Mouse (Mus musculus): ENCODE measurements at regions not wholly inside any gene's neighbourhood (a gene's known extent, or its start where the extent isn't known, plus 50 kb on each side); places are given as distances from the start of the nearest gene placed in this dataset.
"Not testable (repeated sequence)": the region's sequence is repeated elsewhere in the genome, so short reads cannot be mapped to it uniquely, and the experiment has no call there.

- DNase-seq: no peak
- intact Hi-C loops (cut with DNase I): no loop called here
These were observed 172.8 kb upstream of the Slc25a13 start for GRCm38 (mm10) chr6:6389454-6390445.

GRCm38 (mm10) chr6:6388835-6389440 is 172.0 kb upstream of the Slc25a13 start:
- intact Hi-C loops (cut with DNase I): no loop called here
- no peak for DNase-seq

- intact Hi-C loops (cut with DNase I): no loop called here
These were observed 170.6 kb upstream of the Slc25a13 start for GRCm38 (mm10) chr6:6387571-6387970.

DNA sequence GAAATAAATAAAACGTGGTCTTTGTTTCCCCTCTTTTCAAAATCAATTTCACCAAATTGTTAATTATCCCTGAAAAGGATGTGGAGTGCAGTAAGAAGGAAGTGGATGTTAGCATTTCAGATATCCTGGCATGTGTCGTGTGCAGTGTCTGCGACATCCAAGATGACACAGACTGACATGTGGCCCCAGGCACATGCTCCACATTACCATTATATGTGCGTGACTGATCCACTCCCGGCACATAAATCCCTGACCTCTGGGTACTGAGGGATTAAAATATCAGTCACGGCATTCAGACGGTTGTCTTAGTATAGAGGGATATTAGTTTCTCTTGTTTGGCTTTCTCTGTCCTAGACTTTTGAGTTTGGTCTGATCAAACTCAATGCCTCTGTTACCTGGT is 168.0 kb upstream of the Slc25a13 start:
- intact Hi-C loops (cut with DNase I): no loop called here
- DNase-seq: no peak

More at GRCm38 (mm10) chr6:6387571-6387970, 170.6 kb upstream of the Slc25a13 start:
- no peak for DNase-seq

- intact Hi-C loops (cut with DNase I): no loop called here
These were observed 167.5 kb upstream of the Slc25a13 start for GRCm38 (mm10) chr6:6384441-6384840.

DNA sequence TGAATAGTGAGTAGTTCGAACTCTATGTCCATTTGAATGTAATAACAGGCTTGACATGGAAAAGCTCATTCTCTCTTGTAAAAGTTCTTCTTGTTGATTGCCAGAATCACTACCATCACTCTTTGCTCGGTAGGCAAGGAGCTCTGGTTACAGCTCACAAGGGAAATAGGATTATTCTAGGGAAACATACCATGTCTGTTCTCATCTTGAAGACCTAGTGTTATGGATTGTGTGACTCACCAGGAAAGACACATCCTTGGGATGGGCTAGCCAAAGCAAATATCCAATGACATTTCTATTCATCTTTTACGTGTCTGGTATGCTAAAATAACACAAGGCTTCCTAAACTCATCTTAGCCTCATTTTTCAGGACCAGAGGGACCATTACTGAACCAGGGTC is 155.4 kb upstream of the Slc25a13 start:
- no peak for DNase-seq
- intact Hi-C loops (cut with DNase I): no loop called here

More at GRCm38 (mm10) chr6:6384441-6384840, 167.5 kb upstream of the Slc25a13 start:
- peak in 1 of 2 experiments; percentile 24 for DNase-seq

DNA sequence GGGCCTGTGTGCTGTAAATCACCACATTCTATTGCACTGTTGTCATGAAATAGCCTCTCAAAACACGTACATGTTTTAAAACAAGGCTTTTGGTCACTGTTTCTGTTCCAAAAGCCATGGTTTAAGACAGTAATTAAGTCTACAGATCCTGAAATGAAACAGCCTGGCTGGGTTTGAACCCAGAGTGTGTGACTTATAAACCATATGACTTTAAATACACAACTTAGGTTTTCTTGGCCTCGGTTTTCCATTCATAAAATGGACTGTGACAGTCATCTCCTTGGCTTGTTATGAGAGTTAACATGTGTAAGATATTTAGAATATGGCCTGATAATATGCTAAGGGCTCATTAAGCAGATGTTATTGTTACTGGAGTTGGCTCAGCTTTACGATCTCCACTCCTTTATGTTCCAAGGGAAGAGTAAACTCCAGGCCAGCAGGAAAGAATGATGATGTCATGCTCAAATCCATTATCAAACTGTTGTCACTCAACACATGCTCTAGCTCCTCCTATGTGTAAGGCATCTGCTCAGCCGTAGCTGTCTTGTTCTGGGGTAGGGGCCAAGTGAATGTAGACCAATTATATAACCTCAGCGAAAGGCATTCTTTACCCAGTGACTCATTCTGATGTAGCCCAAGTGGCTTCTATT is 154.6 kb upstream of the Slc25a13 start:
- intact Hi-C loops (cut with DNase I): no loop called here
- peak; percentile 53 to 75 for DNase-seq

GRCm38 (mm10) chr6:6364037-6364436 is 147.1 kb upstream of the Slc25a13 start:
- intact Hi-C loops (cut with DNase I): no loop called here

DNA sequence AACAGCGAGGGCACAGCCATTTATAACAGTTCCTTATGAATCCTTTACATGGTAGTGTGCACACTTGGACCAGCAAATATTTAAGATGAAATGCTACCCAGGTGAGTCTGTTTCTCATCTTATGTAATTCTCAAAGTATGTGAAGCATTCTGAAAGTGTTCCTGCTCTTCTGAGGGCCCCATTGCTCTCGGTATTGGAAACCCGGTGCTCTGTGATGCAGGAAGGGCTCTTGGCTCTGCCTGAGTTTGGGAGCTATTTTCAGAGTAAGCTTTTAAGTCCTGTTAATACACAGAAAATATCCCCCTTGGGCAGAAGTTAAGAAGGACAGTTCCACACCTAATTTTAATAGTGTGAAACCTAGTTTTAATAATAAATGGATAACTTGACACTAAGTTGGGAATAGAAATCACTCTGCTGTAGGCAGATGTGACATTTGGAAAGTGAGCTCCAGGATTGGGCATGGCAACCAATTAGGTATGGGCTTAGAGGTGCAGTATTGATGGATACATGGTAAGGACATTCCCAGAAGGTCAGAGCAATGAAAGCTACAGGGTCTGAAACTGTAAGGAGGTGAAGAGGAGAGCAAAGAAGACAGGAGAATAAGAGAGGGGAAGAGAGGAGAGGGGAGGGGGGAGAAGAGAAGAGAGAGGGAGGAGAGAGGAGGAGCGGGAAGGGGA is 145.8 kb upstream of the Slc25a13 start:
- intact Hi-C loops (cut with DNase I): no loop called here
- no peak for DNase-seq

More at GRCm38 (mm10) chr6:6364037-6364436, 147.1 kb upstream of the Slc25a13 start:
- no peak for DNase-seq

- intact Hi-C loops (cut with DNase I): not testable (repeated sequence)
- peak in 1 of 2 experiments; percentile 24 for DNase-seq
These were observed 144.2 kb upstream of the Slc25a13 start for GRCm38 (mm10) chr6:6361181-6361580.

DNA sequence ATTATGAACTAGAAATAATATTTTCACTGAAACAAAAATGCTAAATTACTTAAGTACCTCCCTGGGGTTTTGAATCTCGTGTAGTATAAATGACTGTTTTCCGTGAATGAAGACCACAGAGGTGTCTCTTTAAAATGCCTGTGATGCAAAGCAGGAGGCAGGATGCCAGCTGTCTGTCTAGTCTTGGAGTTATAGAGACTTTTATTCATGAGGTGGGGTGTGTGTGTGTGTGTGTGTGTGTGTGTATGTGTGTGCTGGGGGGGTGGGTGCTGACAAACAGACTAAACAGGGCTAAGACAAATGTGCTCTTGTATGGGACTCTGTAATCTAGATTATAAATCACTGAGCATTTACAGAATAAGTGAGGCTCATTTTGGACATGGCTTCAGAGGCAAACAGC is 140.5 kb upstream of the Slc25a13 start:
- intact Hi-C loops (cut with DNase I): no loop called here
- DNase-seq: no peak

DNA sequence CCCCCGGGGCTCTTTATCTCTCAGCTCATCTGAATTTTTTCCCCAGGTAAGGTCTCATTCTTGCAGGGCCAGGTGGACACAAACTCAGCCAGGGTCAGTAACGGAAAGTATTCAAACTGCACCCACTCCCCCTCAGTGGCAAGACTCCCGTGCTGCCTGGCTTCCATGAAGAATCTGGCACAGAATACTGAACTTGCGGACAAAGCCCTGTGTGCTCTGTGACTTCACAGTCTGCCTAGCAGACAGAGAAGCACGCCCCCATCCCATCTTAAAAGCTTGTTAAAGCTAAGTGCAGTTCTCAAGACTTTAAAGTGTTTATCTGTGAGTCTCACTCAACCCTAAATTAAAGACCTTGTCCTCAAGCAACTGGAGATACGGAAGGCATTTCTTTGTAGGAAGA is 140.0 kb upstream of the Slc25a13 start:
- intact Hi-C loops (cut with DNase I): no loop called here
- no peak for DNase-seq

GRCm38 (mm10) chr6:6335251-6335650 is 118.3 kb upstream of the Slc25a13 start:
- intact Hi-C loops (cut with DNase I): no loop called here
- DNase-seq: no peak

- intact Hi-C loops (cut with DNase I): no loop called here
- DNase-seq: no peak
These were observed 113.3 kb upstream of the Slc25a13 start for GRCm38 (mm10) chr6:6330271-6330670.

DNA sequence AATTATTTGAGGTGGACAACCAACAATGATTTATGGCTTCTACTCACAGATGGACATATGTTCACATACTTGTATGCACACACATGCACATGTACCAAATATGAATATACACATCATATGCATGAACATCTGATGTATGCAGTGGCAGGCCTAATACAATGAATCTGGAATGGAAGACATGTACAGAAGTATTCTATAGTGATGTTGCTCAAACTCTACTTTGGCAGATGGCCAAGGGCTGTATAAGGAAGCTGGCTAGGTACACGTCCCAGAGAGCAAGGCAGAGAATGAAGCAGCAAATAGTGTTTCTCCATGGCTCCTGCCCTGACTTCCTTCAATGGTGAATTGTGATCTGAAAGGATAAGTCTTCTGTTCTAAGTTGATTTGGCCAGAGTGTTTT is 108.5 kb upstream of the Slc25a13 start:
- intact Hi-C loops (cut with DNase I): no loop called here
- DNase-seq: no peak

GRCm38 (mm10) chr6:6316725-6317124 is 99.8 kb upstream of the Slc25a13 start:
- intact Hi-C loops (cut with DNase I): no loop called here
- DNase-seq: no peak

DNA sequence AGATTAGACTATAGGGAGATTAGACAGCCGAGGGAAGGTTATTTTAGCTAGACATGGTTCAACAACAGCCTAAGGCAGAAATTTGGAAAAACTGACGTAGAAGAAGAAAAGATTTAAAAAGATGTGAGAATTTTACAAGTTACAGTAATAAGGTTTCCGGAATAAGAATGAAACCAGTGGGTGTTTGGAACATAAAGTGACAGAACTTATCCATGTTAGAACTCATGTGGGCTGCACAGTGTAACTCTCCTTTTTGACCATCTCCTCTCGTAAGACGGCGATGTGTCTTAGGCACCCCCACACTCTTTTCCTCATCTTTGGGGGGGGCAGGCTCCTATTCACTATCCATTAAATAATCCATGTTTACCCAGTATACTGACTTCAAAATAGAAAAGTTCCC is 96.2 kb upstream of the Slc25a13 start:
- intact Hi-C loops (cut with DNase I): no loop called here
- no peak for DNase-seq

GRCm38 (mm10) chr6:6310213-6310612 is 93.2 kb upstream of the Slc25a13 start:
- no peak for DNase-seq
- intact Hi-C loops (cut with DNase I): no loop called here

GRCm38 (mm10) chr6:6307618-6308017 is 90.6 kb upstream of the Slc25a13 start:
- no peak for DNase-seq
- intact Hi-C loops (cut with DNase I): no loop called here

- DNase-seq: no peak
- intact Hi-C loops (cut with DNase I): no loop called here
These were observed 86.8 kb upstream of the Slc25a13 start for GRCm38 (mm10) chr6:6303767-6304166.

GRCm38 (mm10) chr6:6301001-6301510 is 84.1 kb upstream of the Slc25a13 start:
- peak; percentile 19 to 21 for DNase-seq
- intact Hi-C loops (cut with DNase I): no loop called here
